Mouse (Mus musculus): Measurements from ENCODE around the gene Fndc3b.
"Not testable (repeated sequence)": the region's sequence is repeated elsewhere in the genome, so short reads cannot be mapped to it uniquely, and the experiment has no call there.

Gene Fndc3b

DNA sequence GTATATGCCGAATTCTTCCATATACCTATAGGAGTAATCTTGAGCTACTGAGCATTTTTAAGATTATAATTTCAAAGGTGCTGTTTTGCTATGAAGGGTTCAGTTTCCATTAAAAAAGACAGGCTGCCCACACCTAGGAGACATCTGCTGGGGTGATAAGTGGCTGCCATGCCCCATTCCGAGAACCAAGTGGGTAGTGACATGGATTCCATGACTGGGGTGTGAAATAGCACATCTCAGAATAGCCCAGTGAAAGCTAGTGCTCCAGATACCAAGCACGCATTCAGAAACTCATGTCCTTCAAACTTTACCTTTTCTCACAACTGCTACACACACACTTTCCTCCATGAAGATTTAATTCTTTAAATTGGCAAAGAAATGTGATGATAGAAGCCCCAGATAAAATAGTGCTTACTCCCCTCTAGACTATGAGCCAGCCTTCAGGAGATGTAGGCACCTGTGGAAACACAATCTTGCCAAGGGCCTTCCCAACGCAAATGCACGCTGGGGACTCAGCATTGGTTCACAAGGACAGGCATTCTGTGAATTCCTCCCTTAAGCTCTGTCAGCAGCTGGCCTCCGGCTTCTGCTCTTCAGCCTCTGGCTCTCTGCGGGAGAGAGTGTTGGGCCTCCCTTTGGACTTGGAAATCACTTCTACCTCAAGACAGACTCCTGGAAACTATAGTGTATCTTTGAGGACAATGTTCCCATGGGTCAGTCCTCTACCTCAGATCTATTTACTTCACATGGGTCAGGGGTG is 207.6 kb downstream of the Fndc3b start:
- DNase-seq (ENCODE audit: low spot score) = no peak

DNA sequence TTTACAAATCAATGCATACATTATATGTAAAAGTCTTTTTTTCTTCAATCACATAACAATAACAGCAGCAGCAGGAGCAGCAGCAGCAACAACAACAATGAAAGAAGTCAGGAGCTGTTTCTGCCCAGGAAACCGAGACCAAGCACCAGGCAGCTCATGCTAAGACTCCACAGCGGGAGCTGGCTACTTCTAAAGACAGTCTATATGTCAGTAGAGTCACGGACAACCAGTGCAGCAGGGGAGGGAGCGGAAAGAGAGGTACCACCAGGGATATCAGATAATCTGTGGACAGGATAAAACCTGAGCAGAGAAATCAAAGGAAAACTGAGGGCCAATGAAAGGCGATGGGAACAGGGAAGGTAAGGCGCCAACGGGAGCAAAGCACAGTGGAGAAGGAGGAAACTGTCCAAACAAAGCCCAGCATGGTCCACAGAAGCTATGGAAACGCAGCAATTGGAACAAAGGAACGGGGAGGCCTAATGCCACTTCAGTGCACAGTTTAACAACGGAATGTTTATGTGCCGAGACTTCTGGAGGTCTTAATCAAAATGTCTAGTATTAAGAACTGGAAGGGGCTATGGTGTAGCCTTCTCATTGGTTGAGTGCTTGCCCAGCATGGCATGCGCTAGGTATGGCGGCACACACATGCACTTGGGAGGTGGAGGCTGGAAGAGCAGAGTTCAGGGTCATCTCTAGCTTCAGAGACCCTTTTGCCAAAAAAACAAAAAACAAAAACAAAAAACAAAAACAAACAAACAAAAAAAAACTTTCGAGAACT is 215.6 kb downstream of the Fndc3b start:
- no peak for DNase-seq (ENCODE audit: low spot score)

DNA sequence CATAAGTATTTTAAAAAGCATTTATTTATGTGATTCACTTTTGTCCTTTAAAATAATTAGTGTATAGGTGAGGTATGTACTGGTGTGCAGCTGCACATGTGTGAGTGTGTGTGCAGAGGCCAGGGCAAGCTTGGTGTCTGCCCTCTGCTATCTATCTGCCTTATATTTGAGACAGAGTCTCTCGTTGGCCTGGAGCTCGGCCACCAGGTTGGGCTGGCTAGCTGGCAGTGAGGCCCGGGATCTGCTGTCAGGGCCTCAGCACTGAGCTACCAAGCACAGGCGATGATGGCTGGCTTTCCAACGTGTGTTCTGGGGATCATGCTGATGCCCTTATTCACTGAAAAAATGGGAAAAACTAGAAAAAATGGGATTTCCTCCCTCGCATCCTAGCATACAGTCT is 216.4 kb downstream of the Fndc3b start:
- no peak for DNase-seq (ENCODE audit: low spot score)

DNA sequence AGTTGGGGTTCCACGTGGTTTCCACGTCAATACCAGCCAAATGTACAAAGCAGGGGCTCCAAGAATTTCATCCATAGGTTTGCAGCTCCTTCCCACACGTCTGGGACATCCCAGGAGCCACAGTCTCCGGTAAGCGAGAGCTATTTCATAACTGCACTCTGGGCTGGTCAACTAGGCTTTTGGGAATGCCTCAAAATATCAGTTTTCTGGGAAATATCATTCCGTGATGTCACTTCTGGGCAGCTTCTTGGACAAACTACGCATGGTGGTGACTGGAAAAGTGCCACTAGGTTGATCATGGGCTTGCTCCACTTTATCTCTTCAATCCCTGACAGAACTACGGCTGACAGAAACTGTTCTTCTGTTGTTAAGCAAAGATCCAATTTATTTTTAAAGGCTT is 217.0 kb downstream of the Fndc3b start:
- no peak for DNase-seq (ENCODE audit: low spot score)

DNA sequence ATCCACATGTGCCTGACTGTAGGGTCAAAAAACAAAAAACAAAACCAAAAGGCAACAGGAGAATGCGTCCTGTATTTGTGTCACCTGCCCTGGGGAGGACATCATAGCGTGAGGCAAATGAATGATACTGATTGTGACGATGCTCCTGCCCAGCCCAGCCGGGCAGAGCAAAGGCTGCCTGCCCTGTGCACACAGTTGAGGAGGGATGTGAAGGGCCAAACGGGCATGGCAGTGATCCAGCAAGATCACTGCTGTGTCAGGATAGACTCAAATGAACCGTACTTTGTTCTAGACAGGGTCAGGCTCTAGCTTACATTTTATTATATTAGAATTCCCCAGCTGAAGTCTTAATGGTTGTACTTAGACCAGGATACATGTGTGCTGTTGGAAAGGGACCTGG is 219.3 kb downstream of the Fndc3b start:
- DNase-seq (ENCODE audit: low spot score) = no peak

DNA sequence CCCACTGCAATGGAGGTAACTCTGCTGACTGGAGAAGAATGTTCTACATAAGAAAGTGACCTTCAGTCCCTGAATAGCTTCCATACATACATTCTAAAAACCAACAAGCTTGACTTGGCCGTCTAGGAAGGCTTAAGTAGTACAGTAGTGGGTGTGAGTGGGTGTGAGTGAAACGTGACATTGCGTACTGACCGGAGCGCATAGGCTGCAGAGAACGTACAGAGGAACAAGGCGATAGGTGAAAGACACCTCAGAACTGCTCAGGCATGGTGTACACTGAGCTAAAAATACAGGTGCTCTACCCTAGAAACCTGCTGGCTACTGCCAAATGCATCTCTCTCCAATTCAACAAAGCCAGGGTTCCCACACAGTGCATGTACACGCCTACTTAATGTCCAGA is 219.7 kb downstream of the Fndc3b start:
- DNase-seq (ENCODE audit: low spot score) = no peak

DNA sequence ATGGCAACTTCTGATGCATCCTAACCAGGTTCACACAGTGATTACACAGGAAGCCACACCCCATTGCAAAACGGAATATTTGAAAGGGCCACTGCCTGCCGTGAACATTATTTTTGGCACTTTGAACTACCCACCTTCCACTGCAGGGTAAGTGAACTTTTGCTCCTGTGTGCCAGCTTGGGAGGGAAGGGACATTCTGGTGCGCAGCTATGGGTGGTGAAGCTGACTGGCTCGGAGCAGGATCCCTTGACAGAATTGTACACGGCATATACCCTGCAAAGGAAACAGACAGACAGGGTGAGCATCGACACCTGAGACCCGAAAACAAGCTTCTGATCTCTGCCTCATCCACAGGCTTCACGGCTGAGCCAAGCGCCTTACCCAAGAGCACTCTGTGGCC is 220.2 kb downstream of the Fndc3b start:
- DNase-seq (ENCODE audit: low spot score) = no peak

DNA sequence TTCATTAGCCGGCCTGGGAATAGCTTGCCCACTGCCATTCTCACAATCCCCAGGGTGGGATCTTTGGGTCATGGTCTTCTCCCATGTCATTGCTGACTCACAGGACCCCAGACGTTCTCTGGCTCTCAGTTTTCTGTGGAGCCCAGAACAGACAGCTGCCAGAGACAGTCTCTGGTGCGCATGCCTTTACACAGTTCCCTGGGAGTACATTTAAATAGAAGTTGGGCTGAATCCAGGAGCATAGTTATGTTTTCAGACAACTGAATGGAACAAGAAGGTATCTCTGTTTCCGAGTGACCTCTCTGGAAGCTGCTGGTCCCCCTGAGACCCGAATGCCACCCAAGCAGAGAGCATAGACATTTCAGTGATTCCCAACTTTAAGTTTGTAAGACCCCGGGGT is 221.6 kb downstream of the Fndc3b start:
- no peak for DNase-seq (ENCODE audit: low spot score)

DNA sequence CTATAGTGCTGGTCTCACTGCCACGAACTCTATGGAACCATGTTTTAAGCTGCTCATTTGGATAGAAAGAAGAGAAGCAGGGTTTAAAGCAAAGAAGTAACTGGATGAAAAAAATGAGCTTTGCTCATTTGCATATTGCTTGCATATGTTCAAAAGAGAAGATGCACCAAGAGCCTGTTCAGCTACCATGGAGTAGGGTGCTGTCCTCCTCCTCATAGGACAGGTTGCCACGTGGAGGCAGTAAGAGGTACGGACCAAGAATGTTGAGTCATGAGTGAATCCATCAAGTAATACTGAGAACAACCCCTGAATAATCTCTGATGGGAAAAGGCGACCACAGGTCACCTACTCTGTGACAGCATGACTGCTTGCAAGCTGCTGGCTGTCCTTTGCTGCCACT is 226.0 kb downstream of the Fndc3b start:
- no peak for DNase-seq (ENCODE audit: low spot score)

DNA sequence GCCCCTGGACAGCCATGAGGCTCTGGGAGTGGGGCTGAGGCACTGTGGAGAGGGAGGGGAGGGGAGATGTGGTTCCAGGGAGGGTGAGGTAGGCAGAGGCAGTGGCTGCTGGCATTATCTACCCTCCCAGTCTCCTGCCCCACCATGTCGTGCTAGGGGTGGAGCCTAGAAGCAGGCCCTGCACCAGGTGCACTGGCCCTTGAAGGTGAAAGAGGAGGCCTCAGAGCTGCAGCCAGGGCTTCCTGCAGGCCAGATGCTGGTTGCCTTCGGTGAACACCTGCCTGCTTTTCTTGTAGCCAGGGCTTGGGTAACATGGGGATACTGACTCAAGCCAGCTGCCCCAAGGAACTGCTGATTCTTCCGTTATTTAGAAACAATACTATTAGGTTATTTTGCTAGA is 226.4 kb downstream of the Fndc3b start:
- DNase-seq (ENCODE audit: low spot score) = no peak

DNA sequence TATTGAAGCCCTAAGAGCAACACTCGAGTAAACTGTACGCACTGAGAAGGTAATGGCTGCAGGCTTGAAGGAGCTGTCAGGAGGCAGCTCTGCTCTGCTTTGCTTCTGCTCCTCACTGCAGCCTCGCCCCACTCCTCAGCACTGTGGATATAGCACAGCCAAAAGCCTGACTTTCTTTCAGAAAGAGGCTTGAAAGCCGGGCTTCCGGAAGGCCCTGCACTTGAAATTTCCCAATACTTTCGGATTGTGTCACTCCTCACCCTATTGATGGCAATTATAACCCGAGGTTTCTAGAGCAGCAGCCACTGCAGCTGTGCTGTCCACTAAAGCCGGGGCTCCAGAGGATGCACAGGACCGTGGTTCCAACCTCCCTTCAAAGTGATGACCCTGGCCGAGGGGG is 227.3 kb downstream of the Fndc3b start:
- no peak for DNase-seq (ENCODE audit: low spot score)

DNA sequence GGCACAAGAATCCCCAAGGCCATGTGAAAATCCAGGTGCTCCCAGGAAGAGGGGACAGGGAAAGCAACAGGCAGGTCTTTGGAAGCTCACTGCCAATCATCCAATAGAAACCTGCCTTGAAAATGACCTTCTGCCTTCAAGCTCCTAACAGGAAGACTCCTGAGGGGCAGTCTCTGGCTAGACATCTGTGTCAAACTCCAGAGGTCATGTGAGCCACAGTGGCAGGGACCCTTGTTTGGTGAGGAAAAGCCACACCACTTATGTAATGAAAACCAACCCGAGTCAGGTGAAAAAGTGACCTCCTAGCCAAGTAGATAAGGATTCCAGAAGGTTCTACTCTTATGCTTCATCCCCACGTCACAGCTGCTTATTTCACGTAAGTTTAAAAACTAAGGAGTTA is 227.8 kb downstream of the Fndc3b start:
- no peak for DNase-seq (ENCODE audit: low spot score)

DNA sequence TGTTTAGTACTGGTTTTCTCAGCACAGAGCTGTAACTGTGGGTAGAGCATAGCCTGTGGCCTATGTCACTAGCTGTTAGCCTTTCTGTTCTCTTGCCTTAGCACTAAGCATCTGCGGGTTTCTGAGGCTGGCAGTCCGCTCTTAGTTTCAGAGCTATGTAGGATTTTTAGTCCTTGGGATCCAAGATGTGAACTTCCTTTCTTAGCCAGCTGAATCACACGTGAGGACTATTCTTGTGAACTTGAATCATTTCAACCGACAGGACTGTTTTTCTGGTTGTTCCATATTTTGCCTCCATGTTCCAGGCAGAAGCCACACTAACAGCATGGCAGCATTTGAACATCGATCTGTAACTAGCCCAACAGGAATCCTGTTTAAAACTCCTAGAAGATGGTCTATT is 229.4 kb downstream of the Fndc3b start:
- DNase-seq (ENCODE audit: low spot score) = no peak

DNA sequence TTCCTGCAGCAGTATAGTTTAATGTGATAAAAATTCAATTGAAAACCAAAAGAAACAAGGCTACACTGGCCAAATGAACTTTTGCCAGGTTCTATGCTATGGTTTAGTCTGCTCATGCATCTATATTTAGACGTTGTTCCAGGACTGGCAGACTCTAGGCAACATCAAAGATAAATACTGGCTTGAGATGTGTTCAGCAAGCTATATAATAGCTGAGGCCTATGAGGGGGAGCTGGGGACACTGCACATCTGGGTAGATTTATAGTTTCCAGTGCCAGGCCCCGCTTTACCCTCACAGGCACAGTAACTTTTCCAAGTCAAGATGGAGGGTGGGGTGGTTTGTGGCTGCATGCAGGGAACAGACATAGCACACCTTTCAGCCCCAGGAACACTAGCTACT is 231.7 kb downstream of the Fndc3b start:
- no peak for DNase-seq (ENCODE audit: low spot score)

DNA sequence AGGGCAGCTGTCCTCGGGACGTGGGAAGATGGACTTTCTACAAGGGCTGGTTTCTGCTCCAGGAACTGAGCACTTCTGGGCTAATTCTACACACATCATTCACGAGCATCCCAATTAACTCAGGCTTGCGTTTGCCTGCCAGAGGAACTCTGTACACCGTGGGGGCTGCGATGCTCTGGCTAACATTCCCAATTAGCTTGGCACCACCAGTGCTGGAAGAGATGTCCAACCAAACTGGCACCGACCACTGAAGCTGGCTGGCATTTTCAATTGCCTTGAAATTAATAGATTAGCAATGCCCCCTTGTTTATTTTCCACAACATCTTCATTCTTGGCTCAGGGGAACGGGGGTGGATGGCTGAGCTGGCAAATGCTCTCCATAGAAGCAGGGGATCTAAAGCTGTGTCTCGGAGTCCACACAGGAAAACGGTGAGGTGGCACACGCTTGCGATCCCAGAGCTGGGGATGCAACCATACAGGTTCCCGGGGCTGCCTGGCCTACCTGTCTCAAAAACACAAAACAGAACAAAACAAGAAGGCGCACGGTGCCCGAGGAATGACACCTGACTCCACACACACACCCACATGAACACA is 232.4 kb downstream of the Fndc3b start:
- no peak for DNase-seq (ENCODE audit: low spot score)

DNA sequence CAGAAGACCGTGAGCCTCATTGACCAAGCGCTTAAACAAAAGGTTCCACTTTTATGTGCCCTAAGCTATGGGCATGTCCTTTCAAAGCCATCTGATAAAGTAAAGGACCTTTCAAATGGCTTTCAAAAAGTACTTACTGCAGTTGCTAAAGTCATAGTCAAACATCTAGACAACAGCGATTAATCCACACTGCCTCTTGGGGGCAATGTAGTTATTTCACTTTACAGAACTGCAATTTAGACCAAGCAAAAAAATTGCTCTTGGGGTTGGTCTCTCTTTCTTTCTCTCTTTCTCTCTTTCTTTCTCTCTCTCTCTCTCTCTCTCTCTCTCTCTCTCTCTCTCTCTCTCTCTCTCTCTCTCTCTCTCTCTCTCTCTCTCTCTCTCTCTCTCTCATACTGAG is 233.4 kb downstream of the Fndc3b start:
- DNase-seq (ENCODE audit: low spot score) = not testable (repeated sequence)

DNA sequence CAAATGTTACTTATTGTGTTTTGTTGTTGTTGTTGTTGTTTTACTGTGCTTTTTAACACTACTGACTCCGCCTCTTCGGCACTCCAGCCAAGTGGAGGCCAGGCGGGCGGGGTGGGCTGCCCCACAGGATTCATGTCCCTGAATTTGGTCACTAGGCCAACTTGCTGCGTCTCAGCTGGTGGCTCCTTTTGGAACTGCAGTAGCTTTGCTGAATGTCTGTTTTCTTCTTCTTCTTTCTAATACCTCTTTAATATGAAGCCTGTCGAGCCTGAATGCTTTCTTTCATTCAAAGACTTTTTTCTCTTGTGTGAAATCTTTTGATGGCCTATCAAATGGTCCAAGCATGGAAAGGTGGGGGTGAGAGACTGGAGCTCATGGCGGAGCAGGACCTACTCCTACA is 235.2 kb downstream of the Fndc3b start:
- DNase-seq (ENCODE audit: low spot score) = no peak

DNA sequence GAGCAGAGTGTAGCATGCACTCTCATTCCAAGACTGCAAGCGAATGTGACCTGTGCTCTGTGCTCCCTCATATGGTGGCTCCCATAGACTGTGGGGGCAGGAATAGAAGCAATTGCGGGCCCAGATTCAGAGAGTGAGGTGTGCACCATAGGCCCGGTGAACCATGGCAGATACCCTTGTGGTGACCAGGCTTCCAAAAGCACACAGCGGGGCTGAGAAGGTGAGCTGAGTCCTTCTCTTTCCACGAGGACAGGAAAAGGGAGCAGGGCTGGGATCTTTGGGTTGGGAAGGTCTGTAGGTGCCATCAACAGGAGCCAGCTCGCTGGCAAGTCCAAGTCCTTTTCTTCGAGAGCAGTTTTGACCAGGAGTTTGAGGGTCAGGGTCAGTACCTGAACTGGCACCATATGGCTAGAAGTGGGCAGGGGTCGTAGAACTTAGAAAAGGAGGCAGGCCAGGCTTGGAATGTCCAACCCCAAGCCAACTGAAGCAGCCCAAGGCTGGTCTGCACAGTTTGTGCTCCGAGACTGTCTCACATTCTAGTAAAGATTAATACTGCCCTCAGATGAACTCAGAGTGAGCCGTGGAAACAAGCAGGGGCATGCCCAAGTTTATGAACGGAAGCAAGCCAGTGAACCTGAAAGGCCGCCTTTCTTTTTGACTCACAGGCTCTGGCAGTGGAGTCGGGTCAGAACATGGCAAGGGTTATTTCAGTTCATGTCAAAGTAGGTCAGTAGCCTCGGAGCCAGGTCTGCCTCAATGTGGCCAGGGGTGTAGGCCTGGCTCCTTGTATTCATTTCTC is 237.1 kb downstream of the Fndc3b start:
- DNase-seq (ENCODE audit: low spot score) = peak; percentile 47

DNA sequence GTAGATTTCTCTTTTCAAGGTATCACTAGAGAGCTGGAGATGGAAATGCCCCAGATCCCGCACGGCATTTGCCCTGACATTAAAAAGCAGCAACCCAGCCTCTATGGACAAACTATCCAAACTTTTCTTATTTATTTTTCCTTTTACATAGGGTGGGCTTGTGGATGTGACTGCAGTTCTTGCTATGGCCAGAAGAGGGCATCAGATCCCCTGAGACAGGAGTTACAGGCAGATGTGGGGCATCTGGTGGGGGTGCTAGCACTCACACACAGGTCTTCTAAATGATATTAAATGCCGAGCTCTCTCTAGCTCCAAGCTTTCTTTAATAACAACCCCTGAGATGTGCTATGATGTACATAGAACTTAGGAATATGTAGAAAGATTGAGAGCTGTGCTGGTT is 238.3 kb downstream of the Fndc3b start:
- DNase-seq (ENCODE audit: low spot score) = no peak

DNA sequence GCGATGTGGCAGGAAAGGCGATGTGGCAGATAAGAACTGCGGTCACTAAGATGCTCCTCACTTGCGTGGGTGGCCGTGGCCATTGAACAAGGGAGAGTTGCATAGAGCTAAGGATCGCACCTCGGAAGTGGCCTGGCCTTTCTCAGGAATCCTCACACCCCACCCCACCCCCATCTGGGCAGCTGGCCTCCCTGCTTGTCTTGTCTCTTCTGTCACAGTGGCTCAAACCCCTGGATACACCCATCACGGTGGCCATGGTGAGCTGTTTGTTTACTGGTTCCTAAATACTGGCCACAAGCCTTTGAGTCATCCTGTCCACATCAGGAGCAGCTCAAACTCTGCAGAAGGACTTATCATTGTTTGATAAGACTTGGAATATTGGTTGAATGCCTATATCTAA is 240.3 kb downstream of the Fndc3b start:
- DNase-seq (ENCODE audit: low spot score) = no peak

DNA sequence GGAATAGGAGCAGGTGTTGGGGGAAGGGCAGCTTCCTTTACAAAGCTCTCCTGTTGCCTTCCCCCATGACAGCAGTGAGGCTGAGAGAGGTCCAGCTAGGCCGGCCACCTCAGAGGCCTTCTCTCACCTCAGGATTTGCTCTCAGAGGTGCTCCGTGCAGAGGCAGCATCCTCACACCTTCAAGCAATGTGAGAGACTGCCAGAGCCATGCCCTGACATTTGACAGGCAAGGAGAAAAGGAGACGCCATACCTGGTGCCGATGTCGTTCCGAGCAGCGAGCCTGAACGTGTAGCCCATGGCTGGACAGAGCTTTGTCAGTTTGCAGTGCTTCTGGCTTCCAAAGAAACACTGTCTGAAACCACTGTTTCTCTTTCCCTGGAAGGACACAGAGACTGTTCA is 241.1 kb downstream of the Fndc3b start:
- DNase-seq (ENCODE audit: low spot score) = no peak

DNA sequence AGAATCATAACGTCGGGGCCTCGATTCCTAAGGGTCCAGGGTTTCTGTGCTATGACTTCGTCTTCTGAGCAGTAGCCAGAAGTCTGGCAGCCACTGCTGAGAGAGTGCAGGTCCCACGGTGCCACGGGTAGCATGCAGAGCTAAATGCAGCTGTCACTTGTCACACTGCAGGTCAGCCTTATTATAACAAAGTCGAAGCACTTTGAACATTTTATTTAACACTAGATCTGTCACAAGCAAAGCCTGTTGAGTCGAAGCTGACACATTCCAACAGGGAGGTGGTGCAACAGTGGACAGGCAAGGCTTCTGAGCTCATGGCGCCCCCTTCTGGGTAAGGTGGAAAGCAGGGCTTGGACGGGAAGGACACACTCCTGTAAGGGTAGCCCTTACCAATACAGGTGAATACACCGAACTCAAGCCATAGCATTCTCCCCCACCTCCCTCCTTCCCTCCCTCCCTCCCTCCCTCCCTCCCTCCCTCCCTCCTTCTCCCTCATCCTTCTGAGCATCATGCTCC is 243.5 kb downstream of the Fndc3b start:
- no peak for DNase-seq (ENCODE audit: low spot score)

Data from urinary bladder, postnatal 25 days (tissue).